Mouse (Mus musculus) naive thymus-derived CD4-positive, alpha-beta T cell, adult 2 months (primary cell): ENCODE results near the gene Smpd4.
A peak's percentile ranks its signal among the peaks of the same experiment; 100 is the strongest.

Experiments used
- DNase-seq: peaks from one replicate; pipeline ENCODE4 v3.0.0-alpha.2; 2011; ENCODE audit warnings: low read depth

Smpd4 gene

DNA sequence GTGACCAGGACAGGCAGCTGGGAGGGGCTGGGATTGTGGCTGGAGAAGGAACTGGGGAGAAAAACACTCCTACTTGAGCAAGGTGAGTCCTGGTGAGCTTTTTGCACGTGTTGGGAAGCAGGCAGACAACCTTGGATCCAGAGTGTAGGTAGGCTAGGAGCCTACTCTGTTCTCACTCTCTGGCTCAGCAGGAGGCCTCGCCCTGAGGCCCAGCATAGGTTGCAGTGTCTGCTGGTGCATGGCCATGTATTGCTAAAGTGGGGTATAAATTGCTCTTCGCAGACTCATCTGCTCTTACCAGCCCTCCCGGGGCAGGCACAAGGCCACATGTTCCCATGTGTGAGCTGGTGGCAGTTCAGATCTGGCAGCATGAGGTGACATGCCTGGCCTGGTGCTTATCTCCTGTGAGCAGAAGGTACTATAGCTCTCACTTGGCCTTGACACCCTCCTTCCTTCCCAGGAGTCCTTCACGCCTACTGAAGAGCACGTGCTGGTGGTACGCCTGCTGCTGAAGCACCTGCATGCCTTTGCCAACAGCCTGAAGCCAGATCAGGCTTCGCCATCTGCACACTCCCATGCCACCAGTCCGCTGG lies 19.0 kb downstream of the Smpd4 start:
- DNase-seq, result no peak

DNA sequence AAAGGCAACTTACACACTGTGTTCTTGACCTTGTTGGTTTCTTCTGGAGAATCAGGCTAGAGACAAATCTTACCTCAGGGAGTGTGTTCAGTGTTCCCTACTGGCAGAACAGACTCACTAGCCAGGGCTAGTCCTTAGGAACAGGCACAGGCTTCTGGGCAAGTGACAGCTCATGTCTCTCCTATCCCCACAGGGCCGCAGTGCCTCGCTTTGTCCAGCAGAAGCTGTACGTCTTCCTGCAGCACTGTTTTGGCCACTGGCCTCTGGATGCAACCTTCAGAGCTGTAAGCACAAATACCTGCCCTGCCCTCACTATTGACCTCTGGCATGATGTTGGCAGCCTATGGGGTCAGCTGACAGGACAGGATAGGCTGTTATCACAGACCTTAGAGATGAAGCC lies 19.9 kb downstream of the Smpd4 start:
- DNase-seq, result no peak

DNA sequence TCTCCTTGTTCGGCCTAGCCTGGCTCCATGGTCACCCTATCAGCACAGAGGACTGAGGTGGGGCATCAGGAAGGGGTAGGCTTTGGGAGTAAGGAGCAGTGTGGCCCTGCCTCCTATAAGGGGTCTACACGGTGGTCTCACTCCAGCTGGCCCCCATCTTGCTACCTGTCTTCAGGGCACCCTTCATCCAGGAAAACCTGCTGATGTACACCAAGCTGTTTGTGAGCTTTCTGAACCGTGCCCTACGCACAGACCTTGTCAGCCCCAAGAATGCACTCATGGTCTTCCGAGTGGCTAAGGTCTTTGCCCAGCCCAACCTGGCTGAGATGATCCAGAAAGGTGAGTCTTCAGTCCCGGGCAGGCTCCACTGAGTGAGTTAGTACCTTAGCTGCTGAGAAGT lies 20.8 kb downstream of the Smpd4 start:
- no peak for DNase-seq

DNA sequence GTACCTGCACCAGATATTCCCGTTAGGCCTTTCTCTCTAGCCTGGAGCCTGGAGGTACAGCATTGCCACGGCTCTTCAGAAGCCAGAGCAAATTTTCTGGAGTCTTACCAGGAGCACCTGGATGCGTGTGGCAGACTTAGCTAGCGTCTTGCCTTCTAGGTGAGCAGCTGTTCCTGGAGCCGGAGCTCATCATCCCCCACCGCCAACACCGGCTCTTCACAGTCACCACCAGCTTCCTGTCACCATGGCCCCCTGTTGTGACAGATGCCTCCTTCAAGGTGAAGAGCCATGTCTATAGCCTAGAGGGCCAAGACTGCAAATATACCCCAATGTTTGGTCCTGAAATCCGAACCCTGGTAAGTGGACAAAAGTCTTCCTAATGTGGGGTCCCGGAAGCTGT lies 21.6 kb downstream of the Smpd4 start:
- no peak for DNase-seq

DNA sequence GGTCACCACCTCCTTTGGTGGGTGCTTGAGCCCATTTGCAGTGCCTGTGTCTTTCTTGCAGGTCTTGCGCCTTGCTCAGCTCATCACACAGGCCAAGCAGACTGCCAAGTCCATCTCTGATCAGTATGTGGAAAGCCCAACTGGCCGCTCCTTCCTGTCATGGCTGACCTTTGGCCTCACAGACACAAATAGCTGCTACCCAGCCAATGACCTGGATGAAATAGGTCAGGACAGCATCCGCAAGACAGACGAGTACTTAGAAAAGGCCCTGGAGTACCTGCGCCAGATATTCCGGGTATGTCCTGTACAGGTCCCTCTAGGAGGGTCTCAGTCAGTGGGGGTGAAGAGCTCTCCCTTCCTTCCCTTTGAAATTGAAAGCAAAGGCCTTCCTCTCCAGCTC lies 22.1 kb downstream of the Smpd4 start:
- DNase-seq, result no peak

DNA sequence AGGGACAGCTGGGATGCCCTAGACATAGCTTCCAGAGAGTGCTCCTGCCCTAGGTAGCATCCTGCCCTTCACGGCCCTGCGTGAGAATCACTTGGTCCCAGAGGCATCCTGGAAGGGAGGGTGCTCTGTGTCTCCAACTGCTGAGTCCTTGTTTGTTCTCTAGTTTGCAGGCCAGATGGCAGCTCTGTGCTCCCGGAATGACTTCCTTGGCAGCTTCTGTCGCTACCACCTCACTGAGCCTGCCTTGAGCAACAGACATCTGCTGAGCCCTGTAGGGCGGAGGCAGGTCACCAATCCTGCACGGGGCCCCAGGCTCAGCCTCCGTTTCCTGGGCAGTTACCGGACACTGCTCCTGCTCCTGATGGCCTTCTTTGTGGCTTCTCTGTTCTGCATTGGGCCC lies 23.2 kb downstream of the Smpd4 start:
- DNase-seq, result no peak

DNA sequence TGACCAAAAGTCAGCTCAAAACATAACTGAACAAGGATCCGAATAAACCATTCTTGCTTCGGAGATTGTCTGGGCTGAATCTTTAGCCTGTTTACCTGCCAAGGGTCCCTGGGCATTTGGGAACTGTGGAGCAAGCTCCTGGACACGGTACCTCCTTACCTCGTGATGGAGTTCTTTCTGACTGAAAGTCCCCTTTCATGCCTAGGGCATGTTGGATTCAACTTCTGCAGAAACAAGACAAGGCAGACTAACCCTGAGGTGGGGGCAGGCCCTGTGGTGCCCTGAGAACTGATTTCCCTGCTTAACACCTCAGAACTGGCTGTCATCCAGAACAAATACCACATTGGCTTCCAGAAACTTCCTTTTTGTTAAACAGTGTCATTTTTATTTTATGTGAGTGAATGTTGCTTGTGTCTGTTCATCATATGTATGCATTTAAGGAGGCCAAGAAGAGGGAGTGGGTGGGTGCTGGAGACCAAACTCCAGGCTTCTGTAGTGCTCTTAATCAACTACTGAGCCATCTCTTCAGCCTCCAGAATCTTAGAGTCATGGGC lies 24.4 kb downstream of the Smpd4 start:
- DNase-seq, result no peak

DNA sequence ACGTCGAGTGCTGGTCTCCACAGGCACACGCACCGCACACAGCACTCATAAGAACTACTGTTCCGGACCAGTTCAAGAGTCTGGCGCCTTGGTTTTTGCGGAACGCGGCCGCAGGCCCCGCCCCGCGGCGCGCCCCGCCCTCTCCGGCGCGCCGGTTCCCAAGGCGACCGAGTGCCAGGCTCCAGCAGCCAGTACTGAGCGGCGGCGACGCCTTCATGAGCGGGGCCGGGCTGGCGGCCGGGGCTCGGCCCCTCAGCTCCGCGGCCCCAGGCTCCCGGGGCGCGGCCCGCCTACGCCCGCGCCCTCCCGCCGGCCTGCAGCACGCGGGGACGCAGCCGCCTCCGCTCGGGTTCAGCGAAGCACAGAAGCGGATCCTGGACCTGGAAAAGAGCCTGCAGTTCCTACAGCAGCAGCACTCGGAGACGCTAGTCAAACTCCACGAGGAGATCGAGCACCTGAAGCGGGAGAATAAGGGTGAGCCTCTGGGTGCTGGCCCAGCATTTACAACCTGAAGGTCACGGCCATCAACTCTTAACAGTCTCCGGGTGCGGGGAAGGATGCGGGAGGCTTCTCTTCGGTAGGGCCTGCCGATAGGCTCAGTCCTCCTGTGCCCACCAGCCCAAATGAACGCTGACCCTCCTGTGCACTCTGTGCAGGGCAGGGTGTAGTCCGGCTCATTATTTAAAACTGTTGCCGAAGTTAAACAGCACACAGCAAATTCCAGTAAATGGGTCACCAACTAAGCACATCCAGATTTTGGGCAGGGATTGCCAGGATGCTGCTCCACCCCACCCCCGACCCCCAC lies 27.4 kb downstream of the Smpd4 start, which contains the start of gene Ccdc74a:
Gene Ccdc74a, plus strand, starts transcription at position 161 of the 805 bp plus-strand sequence.
- DNase-seq, result peak; percentile 80

DNA sequence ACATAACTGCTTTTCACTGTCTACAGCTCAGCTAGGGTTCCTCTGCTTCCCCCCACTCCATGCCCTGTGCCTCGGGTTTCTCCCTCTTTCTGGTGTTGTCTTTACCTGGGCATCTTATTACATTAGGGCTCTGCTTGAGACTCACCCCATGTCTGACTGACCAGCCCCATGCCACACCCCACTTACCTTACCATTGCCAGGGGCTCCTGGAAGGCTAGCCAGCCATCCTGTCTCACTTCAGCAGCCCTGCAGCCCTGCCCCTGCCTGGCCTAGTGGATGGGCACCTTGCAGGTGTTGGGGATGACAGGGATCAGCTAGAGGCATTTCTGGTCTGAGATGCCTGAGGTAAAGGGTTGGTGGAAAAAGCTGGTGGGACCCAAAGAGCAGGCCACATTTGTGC lies 28.0 kb downstream of the Smpd4 start:
- DNase-seq, result no peak

DNA sequence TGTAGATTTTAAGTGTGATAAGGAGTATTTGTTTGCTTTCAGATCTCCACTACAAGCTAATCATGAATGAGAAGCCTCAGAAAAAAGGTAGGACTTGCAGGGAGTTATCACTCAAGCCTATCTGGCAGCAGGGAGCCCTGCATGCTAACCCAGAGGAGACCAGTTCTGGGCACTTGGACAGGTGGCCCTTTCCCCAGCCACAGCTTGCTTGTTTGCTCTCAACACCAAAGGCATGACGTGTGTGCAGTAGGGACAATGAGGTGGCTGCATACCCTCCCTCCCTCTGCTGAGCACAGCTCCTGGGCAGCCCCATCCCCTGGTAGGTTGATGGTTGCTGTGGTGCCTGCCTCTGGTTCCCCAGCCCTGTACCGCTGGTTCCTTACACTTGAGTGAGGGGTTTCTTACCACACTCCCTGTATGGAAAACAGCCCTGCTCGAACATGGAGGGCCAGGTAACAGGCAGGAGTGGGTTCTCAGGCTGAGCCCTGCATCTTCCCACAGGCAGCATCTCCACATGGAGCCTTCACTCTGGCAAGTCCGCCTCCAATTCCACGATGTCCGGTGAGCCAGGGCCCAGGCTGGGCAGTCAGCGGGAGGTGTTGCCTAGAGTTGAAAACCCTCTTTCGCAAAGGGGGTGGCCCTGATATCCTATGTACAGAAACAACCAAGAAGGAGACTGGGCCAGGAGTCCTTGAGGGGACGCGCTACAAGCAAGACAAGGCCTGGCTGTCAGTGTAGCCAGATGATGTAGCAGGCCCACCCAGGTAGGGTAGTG lies 28.6 kb downstream of the Smpd4 start:
- DNase-seq, result no peak

DNA sequence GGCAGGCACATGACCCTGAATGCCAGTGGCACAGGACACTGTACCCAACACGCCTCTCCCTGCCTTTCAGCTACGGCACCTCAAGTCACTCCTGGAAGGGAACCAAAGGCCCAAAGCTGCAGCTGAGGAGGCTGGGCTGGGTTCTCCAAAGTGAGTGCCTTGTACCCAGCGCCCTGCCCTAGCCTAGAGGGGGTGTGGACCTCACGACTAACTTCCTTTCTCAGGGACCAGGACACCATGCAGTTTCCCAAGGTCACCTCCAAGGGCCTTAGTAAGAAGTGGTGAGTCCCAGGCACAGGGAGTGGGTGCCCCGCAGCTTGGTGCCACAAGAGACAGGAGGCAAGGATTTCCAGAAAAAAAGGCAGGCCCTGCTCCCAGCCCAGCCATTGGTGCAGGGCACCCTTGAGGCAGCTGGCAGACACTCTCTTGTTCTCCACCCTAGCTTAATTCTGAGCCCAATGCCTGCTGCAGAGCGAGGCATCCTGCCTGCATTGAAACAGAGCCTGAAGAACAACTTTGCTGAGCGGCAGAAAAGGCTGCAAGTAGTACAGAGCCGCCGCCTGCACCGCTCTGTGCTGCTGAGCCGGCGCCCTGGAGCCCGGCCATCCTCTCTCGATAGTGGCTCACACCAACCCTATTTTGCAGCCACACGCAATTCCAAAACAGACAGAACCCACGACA lies 30.9 kb downstream of the Smpd4 start:
- no peak for DNase-seq

DNA sequence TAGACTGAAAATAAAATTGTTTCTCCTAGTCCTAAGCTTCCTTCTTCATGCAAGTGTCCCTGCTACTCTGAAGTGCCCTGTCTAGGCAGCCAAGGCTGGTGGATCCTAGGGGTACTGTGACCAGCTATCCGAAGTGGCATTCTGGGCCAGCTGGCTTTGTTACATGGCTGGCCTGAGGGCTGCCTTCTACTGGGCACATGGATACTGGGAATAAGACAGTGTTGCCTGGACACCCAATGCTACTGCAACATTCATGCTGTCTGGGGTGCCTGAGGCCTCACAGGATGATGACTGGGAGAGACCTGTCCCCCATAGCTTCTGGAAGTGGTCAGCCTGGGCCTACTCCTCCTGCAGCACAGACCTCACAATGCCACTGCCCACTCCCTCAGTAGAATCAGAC lies 31.6 kb downstream of the Smpd4 start:
- DNase-seq, result no peak

DNA sequence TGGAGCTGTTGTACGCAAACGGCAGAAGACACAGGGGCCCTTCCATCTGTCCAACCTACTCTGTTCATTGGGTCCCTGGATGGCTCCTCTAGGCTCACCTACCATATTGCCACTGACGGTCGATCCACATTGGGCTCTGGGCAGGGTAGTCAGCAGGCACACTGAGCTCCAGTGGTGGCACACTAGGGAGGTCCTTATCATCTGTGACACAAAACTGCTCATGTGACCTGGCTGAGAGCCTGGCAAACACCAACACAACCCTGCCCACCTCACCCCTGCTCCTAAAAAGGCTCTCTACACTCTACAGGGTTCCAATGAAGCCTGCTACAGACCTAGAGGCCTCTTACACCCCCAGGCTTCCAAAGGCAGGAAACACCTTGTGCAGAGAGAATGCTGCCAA lies 33.5 kb downstream of the Smpd4 start:
- DNase-seq, result no peak

DNA sequence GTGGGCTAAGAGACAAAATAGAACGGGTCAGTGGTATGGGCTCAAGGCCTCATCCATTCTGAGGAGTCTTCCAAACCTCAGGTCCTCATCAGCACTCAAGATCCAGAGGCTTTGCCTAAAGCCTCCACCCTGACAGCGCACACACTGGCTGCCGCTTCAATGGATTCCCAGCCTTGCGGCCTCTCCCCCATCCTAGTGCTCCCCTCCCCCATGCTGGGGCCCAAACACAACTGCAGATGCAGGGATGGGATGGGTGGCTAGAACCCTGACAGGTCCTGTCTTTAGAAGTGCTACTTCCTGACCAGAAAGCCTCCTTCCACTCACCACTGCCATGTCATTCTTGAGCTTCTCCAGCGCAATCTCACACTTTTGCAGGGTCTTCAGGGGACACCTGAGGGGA lies 34.4 kb downstream of the Smpd4 start:
- DNase-seq, result no peak

DNA sequence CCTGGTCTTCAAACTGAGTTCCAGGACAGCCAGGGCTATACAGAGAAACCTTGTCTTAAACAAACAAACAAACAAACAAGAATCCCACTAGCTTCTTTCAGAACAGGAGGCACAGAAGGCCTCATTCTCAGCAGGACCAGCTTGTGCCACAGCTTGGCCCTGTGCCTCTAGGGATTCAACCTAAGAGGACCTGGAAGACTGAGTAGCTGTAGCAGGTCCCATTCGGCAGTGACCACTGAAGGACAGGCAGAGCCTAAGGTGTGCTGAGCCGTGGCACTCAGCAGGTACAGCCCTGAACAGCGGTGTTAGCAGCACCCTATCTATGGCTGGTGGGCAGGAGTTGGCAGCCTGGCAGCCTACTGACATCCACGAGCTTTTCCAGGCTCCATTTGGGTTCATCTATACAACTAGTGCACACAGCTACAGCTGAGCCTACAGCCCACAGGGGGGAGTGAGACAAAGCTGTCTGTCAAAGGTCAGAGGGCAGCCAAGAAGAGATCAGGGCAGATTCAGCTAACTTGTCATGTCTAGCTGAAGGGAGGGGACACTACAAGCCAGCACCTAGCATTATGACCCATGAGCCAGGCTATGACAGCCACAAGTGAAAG lies 35.1 kb downstream of the Smpd4 start:
- DNase-seq, result no peak

DNA sequence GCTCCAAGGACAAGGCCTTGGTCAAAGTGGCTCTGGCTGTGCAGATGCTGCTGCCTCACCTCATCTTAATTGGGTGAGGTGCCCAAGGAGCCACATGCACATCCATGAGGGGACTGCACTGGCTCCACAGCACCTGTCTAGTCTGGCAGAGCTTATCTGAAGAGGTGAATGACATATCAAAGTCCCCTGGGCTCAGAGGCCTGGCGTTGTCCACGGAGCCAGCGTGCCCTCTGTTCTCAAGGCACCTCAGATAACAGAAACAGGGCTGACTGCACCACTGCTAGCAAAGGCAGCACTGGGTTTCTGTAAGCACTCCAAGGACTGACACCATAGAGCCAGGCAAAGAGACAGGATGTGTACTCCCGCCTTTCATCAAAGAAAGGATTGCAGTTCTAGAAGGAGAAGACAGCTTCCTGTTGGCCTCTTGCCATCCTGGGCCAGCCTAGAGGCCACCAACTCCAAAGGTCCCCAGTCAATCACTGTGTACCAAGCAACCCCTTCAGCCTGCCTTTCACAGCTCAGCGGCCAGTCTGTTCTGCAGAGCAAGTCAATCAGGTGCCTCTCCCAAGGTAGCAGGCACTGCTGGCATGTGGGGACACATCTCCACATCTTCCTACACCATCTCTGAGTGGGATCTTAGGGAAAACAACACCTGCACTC lies 37.2 kb downstream of the Smpd4 start:
- DNase-seq, result no peak

DNA sequence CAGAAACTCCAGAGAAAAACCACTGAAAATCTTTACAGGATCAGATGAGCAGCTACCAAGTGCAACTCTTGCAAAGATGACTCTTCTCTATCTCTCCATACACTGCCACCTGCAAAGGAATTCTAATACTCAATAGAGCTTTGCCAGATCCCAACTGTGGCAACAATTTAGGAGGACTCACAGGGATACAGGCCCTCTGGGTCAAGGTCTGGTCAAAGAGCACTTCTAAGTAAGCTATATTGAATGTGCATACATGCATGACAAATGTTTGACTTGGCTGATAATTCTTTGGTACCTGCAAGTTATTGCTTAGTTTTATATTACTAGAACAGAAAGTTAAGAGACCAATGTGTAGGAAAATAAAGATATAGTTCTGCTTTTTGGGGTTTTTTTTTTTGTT lies 46.4 kb downstream of the Smpd4 start:
- no peak for DNase-seq

DNA sequence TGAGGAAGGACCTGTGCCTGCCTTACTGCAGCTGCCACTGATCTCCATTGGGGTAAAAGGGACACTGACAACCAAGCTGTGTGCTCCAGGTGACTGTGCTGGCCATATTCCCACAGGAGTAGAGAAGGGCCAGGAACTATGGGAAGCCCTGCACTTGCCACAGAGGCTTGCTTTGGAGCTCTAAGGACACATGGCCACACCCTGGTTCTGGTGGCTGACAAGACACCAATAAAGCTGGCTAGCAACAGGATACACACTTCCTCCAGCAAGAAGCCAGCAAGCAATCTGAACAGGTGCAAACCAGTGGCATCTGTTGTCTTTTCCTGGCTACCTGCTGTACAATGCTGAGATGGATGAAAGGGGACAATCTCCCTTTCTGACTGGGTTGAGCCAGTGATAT lies 50.7 kb downstream of the Smpd4 start:
- no peak for DNase-seq
